Mouse (Mus musculus) ZHBTc4 (cell line): ENCODE results near the gene Rpgrip1.
A peak's percentile ranks its signal among the peaks of the same experiment; 100 is the strongest.

Source experiments
- DNase-seq: peaks from one replicate; pipeline ENCODE4 v3.0.0-alpha.2; 2011; ENCODE audit warnings: low read depth, low spot score

Rpgrip1 gene

DNA sequence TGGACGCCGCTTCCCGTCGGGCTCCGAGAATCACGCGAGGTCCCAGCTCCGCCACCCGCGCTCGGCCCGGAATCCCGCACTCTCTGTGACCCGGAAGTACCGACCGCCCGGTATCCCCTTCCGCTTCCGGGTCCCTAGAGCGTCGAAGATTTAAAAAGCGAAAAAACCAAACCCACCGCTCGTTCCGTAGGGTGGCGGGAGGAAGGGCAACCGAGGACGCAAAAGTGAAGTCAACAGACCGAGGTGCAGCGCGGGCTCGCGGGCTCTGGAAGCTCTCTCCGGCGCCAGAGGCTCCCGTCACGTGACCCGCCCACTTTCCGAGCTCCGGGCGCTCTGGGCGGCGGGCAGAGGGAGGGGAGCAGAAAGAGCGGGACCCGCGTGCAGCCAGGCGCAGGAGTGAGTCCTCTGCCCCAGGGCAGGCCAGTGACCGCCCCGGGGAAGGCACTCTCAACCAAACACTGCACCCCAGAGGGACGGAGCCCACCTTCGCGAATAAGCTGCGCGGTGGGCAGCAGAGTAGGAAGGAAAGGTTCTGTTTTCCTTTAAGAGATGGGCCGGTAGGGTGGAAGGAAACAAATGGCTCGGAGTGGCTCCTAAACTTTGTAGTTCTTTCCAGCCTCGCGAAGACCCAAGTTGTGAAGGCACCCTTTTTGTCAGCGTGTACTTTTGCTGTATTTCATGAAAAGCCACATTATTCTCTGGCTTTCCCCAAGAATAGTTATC lies 86.8 kb downstream of the Rpgrip1 start, which contains the start of gene Supt16:
Supt16 (minus strand) TSS at position 261 of the 723 bp plus-strand sequence.
- peak; percentile 95 for DNase-seq

DNA sequence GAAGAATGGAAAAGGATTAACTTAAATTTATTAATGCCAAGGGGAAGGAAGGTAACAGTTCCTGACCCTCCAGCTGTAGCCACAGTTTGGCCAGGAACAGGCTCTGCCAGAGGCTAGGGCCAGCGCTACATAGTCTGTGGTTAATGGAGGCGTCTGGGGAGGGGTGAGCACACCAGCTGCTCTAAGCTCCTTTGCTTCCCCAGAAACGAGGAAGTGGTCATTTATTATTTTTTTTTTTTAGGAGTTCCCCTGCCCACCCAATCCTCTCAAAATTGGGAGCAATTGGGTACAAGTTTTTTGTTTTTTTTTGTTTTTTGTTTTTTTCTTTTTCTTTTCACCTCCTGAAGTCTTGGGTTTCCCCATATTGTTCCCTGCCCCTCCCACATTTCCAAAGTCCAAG lies 87.6 kb downstream of the Rpgrip1 start:
- DNase-seq: peak; percentile 16

GRCm38 (mm10) chr14:52199412-52199811 lies 88.9 kb downstream of the Rpgrip1 start:
- no peak for DNase-seq
